Mouse (Mus musculus) bone marrow, adult 2 months (tissue): ENCODE results near the gene Sfswap. TPM values are rescaled to one million over a fixed set of nuclear protein-coding genes. Genes with fewer than 3 reads are reported as not detected.

Experiments
- H3K27ac ChIP-seq: fragments of 200-500 bp; 2 replicates; pipeline ENCODE4 v1.5.1; 2012; ENCODE audit warnings: low read depth, mild to moderate bottlenecking, control low read depth, inconsistent platforms, low read length; ENCODE audit not compliant: control insufficient read depth, poor library complexity, insufficient read depth
- H3K4me1 ChIP-seq: fragments of 200-500 bp; 2 replicates; pipeline ENCODE4 v1.6.1; 2011; ENCODE audit warnings: low read length; ENCODE audit not compliant: control insufficient read depth, insufficient read depth
- H3K4me3 ChIP-seq: fragments of 200-500 bp; replicated peaks from 2 replicates; pipeline ENCODE3; 2011; ENCODE audit warnings: mild to moderate bottlenecking, low read depth, low read length, control low read depth; ENCODE audit not compliant: control insufficient read depth
- CTCF ChIP-seq: fragments of 200-500 bp; IDR thresholded peaks from 2 replicates; pipeline ENCODE4 v1.5.1; 2011; ENCODE audit warnings: low read length, control low read depth; ENCODE audit not compliant: control insufficient read depth, insufficient read depth
- POLR2A ChIP-seq: fragments of 200-500 bp; IDR thresholded peaks from 2 replicates; pipeline ENCODE4 v1.6.1; 2011; ENCODE audit warnings: low read depth, mild to moderate bottlenecking, control low read depth, low read length, borderline replicate concordance; ENCODE audit not compliant: control insufficient read depth
- WGBS: fragments of 180-500 bp; shearing (Covaris S2); methylation state at CpG from one replicate; pipeline ENCODE4 v1.1.7; 2018; 5-methylcytosine and 5-hydroxymethylcytosine counted together
- polyA plus RNA-seq: library from polyadenylated mRNA; stranded (reverse); fragments of >200 nt; gene quantifications from 2 replicates; pipeline ENCODE4 v1.2.4, GENCODE M21; 2011; ENCODE audit warnings: low replicate concordance; ENCODE audit not compliant: missing spikeins, insufficient read depth, insufficient read length

Gene Sfswap
- polyA plus RNA-seq, 1 experiment = 111 TPM

- WGBS = 65% methylated on average over 2 of the region's 2 CpGs
- no peak overlapping the region for H3K27ac ChIP-seq
- no peak for TF ChIP-seq CTCF
- TF ChIP-seq POLR2A = no peak
- no peaks in the 10 kb centered on the region for H3K4me1 ChIP-seq
- no peak overlapping the region for H3K4me3 ChIP-seq
Observed at GRCm38 (mm10) chr5:129465788-129466187, 35.2 kb upstream of the Sfswap start.

DNA sequence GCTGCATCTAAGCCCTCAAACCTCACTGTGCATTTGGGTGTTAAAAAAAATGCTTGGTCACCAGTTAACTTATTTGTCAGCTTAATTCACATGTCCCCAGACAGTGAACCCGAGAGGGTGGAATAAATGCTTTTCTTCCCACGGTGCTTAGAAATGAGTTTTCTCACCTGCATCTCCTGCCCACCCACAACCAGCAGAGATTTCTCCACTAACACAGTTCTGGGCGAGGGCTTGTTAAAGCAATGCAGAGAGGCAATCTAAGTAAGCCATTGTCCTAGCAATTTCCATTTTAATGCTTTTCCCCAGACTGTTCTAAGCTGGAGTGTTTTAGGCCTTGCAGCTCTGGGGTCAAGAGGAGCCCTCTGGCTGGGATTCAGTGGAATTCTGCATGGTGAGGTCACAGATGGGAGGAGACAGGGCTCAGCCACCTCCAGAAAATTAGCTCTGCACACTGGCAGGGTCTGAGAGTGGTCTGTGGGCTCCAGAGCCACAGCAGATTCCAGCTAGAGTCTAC is 25.4 kb upstream of the Sfswap start:
- Histone ChIP-seq H3K27ac (no peak overlapping the region), H3K4me3 (no peak overlapping the region), H3K4me1 (no peaks in the 10 kb centered on the region)
- no peak for TF ChIP-seq POLR2A
- no peak for TF ChIP-seq CTCF
- WGBS = 78% methylated on average over 3 of the region's 3 CpGs

DNA sequence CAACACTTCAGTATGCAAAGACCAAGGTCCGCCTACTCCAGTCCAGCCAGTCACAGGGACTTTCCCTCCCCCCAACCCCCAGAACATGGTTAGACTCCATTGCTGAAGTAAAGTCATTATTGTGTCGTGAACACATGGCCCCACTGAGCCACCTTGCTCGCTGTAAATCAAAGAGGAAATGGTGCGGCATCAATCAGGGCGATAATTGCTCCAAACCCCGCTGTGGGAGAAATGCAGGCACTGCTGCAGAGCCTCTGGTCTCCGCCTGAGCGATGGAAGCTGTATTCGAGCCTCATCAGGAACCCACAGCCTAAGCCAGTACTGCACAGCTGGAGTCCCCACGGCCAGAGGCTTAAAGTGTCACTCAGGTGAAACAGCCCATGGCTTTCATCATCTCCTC is 11.1 kb upstream of the Sfswap start:
- Histone ChIP-seq H3K27ac (no peak overlapping the region), H3K4me1 (no peaks in the 10 kb centered on the region), H3K4me3 (no peak overlapping the region)
- WGBS = 24% methylated on average over 10 of the region's 10 CpGs
- TF ChIP-seq POLR2A (no peak), CTCF (no peak)

DNA sequence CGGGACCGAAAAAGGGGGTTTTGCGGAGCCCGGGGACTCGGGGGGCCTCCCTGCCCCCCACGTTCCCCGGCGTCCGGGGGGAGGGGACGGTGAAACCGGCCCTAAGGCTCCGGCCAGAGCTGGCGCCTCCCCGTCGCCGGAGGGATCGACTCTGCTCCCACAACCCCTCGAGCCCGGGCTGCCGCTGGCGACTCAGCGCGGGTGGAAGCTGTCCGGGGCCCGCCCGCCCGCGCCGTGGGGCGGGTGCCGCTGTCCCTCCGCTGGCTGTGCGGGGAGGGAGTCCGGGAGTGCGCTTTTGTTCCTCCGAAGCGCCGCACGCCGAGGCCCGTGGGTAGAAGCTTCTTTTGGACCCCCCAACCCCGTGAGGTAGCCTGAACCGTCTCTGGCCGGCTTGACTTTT is 650 bp downstream of the Sfswap start:
- under 1% methylated on average over 44 of the region's 44 CpGs for WGBS
- Histone ChIP-seq H3K4me3 (peak overlapping the region; percentile 100), H3K27ac (peak overlapping the region; percentile 20; the same call in 1 of the 2 replicates), H3K4me1 (peaks cover 5% of the 10 kb centered on the region; the same call in 1 of the 2 replicates)
- TF ChIP-seq POLR2A (no peak), CTCF (no peak)

DNA sequence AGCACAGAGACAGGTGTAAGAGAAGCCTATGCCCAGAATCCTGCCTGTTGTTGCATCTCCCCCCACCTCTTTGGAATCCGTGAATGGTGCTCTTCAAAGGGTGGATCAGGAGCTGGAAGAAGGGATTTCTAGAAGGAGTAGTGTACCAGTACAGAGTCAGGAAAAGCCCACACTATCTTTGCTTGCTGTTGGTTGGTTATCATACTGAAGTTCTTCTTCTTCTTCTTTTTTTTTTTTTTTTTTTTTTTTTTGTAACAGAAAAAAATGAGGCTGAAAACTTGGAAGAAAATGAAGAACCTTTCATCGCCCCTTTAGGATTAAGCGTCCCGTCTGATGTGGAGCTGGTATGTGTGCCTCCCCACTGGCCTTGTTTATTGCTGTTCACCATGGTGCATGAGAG is 5.9 kb downstream of the Sfswap start:
- no peak for TF ChIP-seq POLR2A
- no peak for TF ChIP-seq CTCF
- H3K27ac ChIP-seq = no peak overlapping the region
- no peak overlapping the region for H3K4me3 ChIP-seq
- 96% methylated on average over 4 of the region's 4 CpGs for WGBS
- H3K4me1 ChIP-seq = peaks cover 5% of the 10 kb centered on the region; the same call in 1 of the 2 replicates

DNA sequence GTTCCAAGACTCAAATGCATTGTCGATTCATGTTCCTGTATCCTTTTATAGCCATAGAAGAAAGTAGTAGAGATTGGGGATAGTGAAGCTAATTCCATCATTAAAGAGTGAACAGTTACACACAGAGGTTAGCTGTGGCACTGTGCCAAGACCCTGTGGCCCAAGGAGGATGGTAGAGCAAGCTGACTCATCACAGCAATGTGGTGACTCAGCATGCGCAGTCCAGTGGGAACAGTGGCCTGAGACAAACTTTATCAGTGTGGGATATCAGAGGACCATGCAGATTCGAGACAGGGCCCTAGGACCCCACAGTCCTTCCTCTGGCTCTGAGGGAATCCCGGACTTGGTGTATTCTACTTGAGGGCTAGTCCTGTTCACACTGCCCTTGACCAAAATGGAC is 17.2 kb downstream of the Sfswap start:
- TF ChIP-seq POLR2A (no peak), CTCF (no peak)
- 62% methylated on average over 4 of the region's 4 CpGs for WGBS
- Histone ChIP-seq H3K4me1 (no peaks in the 10 kb centered on the region), H3K27ac (no peak overlapping the region), H3K4me3 (no peak overlapping the region)

DNA sequence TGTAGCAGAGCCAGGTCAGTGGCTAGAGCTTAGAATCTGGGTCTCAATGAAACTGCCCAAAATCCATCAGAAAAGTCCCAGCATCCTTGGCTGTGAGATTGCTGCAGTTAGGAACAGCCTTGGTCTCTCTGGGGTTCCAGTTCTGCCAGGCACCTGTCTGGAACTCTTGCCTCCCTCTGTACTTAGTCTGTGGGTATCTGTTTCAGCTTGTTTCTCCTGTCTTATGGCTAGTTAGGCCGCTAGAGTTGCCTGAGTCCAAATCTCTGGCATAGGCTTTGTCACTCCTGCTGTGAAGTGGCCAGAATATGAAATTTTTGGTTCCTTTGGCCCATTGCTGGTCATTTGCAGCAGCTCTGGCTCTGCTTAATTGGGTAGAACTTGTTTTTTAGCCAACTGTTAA is 17.8 kb downstream of the Sfswap start:
- WGBS = 97% methylated on average over 1 of the region's 1 CpGs
- Histone ChIP-seq H3K4me1 (no peaks in the 10 kb centered on the region), H3K4me3 (no peak overlapping the region), H3K27ac (no peak overlapping the region)
- TF ChIP-seq POLR2A (no peak), CTCF (no peak)

DNA sequence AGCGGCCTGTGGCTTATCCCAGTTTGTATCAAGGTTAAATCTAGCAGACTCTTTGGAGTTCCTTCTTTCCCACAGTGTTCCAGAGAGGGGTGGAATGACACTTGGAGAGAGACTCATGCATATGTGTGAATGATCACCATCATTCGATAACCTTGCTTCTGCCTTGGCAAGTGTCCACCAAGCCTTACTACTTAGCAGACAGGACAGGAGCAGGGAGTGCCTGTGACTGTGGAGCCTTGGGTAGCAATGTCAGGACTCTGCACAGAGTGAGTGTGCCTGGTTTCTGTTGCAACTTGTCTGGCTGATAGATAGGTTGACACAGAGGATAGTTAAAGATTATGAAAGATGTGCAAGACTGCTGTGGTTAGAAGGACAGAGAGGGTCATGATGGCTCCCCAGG is 18.6 kb downstream of the Sfswap start:
- H3K27ac ChIP-seq = no peak overlapping the region
- no peaks in the 10 kb centered on the region for H3K4me1 ChIP-seq
- no peak for TF ChIP-seq CTCF
- no peak for TF ChIP-seq POLR2A
- WGBS = 91% methylated on average over 2 of the region's 2 CpGs
- H3K4me3 ChIP-seq = no peak overlapping the region

DNA sequence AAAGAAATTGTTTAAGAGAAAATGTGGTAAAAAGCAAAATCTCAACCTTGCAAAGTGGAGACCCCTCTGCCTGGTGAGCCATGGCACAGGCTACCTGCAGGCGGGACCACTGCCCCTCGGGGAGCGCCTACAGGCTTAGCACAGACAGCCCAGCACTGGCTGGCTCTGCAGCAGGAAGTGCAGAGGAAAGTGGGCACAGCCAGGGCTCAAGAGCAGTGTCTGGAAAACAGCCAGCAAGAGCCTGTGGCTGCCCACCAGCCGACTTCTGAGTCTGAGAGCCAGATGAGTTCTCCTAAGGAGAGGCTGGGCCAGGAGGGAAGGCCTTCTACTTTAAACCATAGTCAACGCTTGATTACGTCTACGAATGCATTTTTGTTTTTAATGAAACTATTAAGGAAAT is 20.5 kb downstream of the Sfswap start:
- H3K4me1 ChIP-seq = no peaks in the 10 kb centered on the region
- 72% methylated on average over 7 of the region's 7 CpGs for WGBS
- TF ChIP-seq CTCF (no peak), POLR2A (no peak)

More for the DNA sequence above, 20.5 kb downstream of the Sfswap start:
- Histone ChIP-seq H3K27ac (no peak overlapping the region), H3K4me3 (no peak overlapping the region)
